Mouse (Mus musculus) thymus, postnatal 14 days (tissue): ENCODE measurements around the gene Pym1.

Source experiments
- DNase-seq: peaks from one replicate; pipeline ENCODE4 v3.0.0; 2021

Pym1 gene

DNA sequence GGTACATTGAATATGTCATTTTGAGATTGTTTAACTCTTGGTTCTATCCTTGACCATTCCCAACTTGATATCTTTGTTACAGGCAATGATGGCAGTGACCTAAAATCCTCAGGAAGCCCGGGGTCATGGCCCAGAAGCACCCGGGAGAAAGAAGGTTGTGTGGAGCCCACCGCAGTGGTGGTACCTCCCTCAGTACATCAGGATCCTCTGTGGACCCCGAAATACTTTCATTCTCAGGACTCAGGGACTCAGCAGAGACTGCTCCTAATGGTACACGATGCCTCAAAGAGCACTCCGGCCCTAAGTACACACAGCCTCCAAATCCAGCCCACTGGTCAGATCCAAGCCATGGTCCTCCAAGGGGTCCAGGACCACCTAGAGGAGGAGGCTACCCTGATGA lies 58.4 kb downstream of the Pym1 start:
- DNase-seq = peak; percentile 35

DNA sequence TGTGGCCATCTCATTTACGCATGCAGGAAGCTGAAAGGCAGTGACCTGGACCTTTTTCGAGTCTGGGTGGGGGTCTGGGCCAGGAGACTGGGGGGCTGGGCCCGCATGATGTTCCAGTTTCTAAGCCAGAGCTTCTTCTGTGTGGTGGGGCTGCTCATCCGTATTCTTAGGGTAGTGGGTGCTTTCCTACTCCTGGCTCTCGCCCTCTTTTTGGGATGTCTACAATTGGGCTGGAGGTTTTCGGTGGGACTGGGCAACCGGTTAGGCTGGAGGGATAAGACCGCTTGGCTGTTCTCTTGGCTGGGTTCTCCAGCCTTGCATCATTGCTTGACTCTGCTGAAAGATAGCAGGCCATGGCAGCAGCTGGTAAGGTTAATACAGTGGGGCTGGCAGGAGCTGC lies 59.3 kb downstream of the Pym1 start:
- no peak for DNase-seq
